15 mouse cellular contexts compared by ENCODE assay signal in the genomic region with DNA sequence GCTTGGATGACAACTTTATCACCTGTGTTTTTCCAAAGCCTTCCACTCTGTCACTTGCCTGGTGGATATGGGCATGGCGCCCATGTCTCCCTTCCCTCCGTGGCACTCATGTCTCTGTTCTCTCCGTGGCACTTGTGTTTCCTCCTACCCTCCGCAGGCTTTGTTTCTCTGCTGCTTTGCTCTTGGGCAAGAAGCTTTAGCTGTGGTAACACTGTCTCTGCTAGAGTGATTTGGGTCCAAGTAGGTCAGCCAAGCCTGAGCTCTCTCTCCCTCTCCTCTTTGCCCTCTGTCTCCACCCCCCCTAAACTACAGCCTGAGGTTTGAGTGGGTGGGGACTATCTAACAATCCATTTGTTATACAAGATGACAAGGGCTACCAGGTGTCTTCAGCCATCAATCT.
DNase-seq lines count a peak whose midpoint lies in the region; ATAC-seq and TF ChIP-seq lines count a peak whose summit lies in the region.
"Had no signal": no experiment of that assay in that cellular context is flagged by ENCODE, and none has a peak within 500 bp of the region (broad histone marks: within the 10 kb centered on the region; RNA-seq: fewer than 3 reads in every experiment).

No protein-coding gene starts in this region.

- TF ChIP-seq RAD21 in CH12.LX (IDR thresholded peaks at IDR 0.05; ENCODE audit: low read depth, low read length) = no peak

- no peak for TF ChIP-seq POLR2A in CH12.LX (IDR thresholded peaks at IDR 0.05; ENCODE audit: low read depth, low read length)
- no peak for TF ChIP-seq POLR2A in bone marrow, adult 2 months (IDR thresholded peaks at IDR 0.05; ENCODE audit: borderline replicate concordance, control insufficient read depth, low read depth, low read length)

- no peak for ATAC-seq in forebrain, embryonic 13.5 days
- no peak for ATAC-seq in forebrain, embryonic 15.5 days (replicated peaks)
- peak; percentile 7 for ATAC-seq in inflammation-experienced regulatory T-cells, adult 6 months
- ATAC-seq: intestine, embryonic 16.5 days had no signal

- H3K36me3 ChIP-seq in forebrain, embryonic 13.5 days (ENCODE audit: poor library complexity, severe bottlenecking) = no peaks in the 10 kb centered on the region
- H3K36me3 ChIP-seq in forebrain, embryonic 15.5 days = no peaks in the 10 kb centered on the region
- peaks cover 32 to 63% of the 10 kb centered on the region in 2 experiments for H3K36me3 ChIP-seq in CH12.LX (replicated peaks in 1 of 2; ENCODE audit: control insufficient read depth in 1 of 2, insufficient read depth in 1 of 2, low read length in 1 of 2)
- H3K36me3 ChIP-seq: hindbrain, embryonic 13.5 days; limb, embryonic 15.5 days had no signal

- in situ Hi-C loops in CH12.LX (cut with MboI; ENCODE audit: low pct_ligation_motif_present, low pct_unique_long_range_greater_than_20kb, low sequenced_read_pairs) = no loop called here

- 82% methylated on average over 4 of the region's 4 CpGs for WGBS in forebrain, embryonic 13.5 days
- 77% methylated on average over 4 of the region's 4 CpGs for WGBS in forebrain, embryonic 15.5 days
- WGBS in bone marrow, adult 2 months = 38% methylated on average over 4 of the region's 4 CpGs

- H3K4me2 ChIP-seq in forebrain, embryonic 13.5 days = no peak overlapping the region
- H3K4me2 ChIP-seq in forebrain, embryonic 15.5 days (replicated peaks) = no peak overlapping the region
- H3K4me2 ChIP-seq in CH12.LX (ENCODE audit: insufficient read depth, low read depth, poor library complexity, severe bottlenecking) = no peak overlapping the region
- H3K4me2 ChIP-seq: hindbrain, embryonic 13.5 days had no signal

- no peak overlapping the region for H3K4me3 ChIP-seq in forebrain, embryonic 13.5 days
- H3K4me3 ChIP-seq in forebrain, embryonic 15.5 days = no peak overlapping the region
- H3K4me3 ChIP-seq in CH12.LX (replicated peaks in 1 of 3; ENCODE audit: low read depth in 2 of 3, low read length in 2 of 3, poor library complexity in 1 of 3) = no peak overlapping the region
- no peak overlapping the region for H3K4me3 ChIP-seq in bone marrow, adult 2 months (replicated peaks; ENCODE audit: control insufficient read depth, low read depth, low read length)
- H3K4me3 ChIP-seq: hindbrain, embryonic 13.5 days; limb, embryonic 15.5 days had no signal

- H3K4me1 ChIP-seq in forebrain, embryonic 13.5 days = peaks cover 30% of the 10 kb centered on the region
- peaks cover 29% of the 10 kb centered on the region for H3K4me1 ChIP-seq in forebrain, embryonic 15.5 days
- peaks cover 59 to 98% of the 10 kb centered on the region in 2 experiments for H3K4me1 ChIP-seq in CH12.LX (ENCODE audit: control insufficient read depth in 1 of 2, insufficient read depth in 2 of 2)
- H3K4me1 ChIP-seq in bone marrow, adult 2 months (ENCODE audit: control insufficient read depth, insufficient read depth, low read length) = peaks cover 9% of the 10 kb centered on the region

- TF ChIP-seq CTCF in CH12.LX (conservative IDR thresholded peaks at IDR 0.05 in 1 of 2, IDR thresholded peaks at IDR 0.05 in 1 of 2; ENCODE audit: low read depth in 2 of 2, low read length in 2 of 2) = no peak
- no peak for TF ChIP-seq CTCF in bone marrow, adult 2 months (IDR thresholded peaks at IDR 0.05; ENCODE audit: control insufficient read depth, insufficient read depth, low read length)

- dilution Hi-C loops in CH12.LX (cut with MboI; ENCODE audit: extremely low pct_ligation_motif_present, extremely low pct_unique_long_range_greater_than_20kb, low sequenced_read_pairs) = no loop called here

- H3K79me2 ChIP-seq in CH12.LX (replicated peaks; ENCODE audit: control insufficient read depth, extremely low read depth, insufficient read depth, poor library complexity, severe bottlenecking) = peaks cover 86% of the 10 kb centered on the region

- no peaks in the 10 kb centered on the region for H3K27me3 ChIP-seq in forebrain, embryonic 13.5 days
- H3K27me3 ChIP-seq in forebrain, embryonic 15.5 days = no peaks in the 10 kb centered on the region
- H3K27me3 ChIP-seq in CH12.LX (replicated peaks) = no peaks in the 10 kb centered on the region
- H3K27me3 ChIP-seq: hindbrain, embryonic 13.5 days; limb, embryonic 15.5 days had no signal

- TF ChIP-seq EP300 in CH12.LX (IDR thresholded peaks at IDR 0.05; ENCODE audit: low read length) = no peak

- no peak overlapping the region for H3K9ac ChIP-seq in forebrain, embryonic 13.5 days
- no peak overlapping the region for H3K9ac ChIP-seq in forebrain, embryonic 15.5 days (replicated peaks)
- H3K9ac ChIP-seq in CH12.LX (ENCODE audit: insufficient read depth, low read depth) = no peak overlapping the region
- H3K9ac ChIP-seq: hindbrain, embryonic 13.5 days; limb, embryonic 15.5 days had no signal

- peak overlapping the region; percentile 8; the same call in 1 of the 2 replicates for H3K27ac ChIP-seq in forebrain, embryonic 13.5 days
- H3K27ac ChIP-seq in forebrain, embryonic 15.5 days (replicated peaks) = no peak overlapping the region
- H3K27ac ChIP-seq in CH12.LX (ENCODE audit: insufficient read depth, low read depth) = peak overlapping the region; percentile 21
- peak overlapping the region; percentile 75 for H3K27ac ChIP-seq in bone marrow, adult 2 months (ENCODE audit: control insufficient read depth, insufficient read depth, low read depth, low read length, poor library complexity)

- no peak for DNase-seq in CH12.LX (ENCODE audit: extremely low read depth)
- no peak for DNase-seq in ovary, postnatal 36 days (ENCODE audit: low spot score)
- DNase-seq in right cerebral cortex, postnatal 25 days = no peak
- DNase-seq: gastrocnemius, postnatal 10 days; kidney, postnatal 10 days; layer of hippocampus, adult 9-11 months; lung, postnatal 10 days; thymus, postnatal 36 days had no signal

- H3K9me3 ChIP-seq in forebrain, embryonic 13.5 days (replicated peaks) = no peaks in the 10 kb centered on the region
- H3K9me3 ChIP-seq in forebrain, embryonic 15.5 days = no peaks in the 10 kb centered on the region
- no peaks in the 10 kb centered on the region for H3K9me3 ChIP-seq in CH12.LX (replicated peaks; ENCODE audit: low read length)
- H3K9me3 ChIP-seq: hindbrain, embryonic 13.5 days; limb, embryonic 15.5 days had no signal

TF ChIP-seq in CH12.LX, 34 proteins besides CTCF, POLR2A, EP300 and RAD21:
- TF ChIP-seq TCF12 (IDR thresholded peaks at IDR 0.05; ENCODE audit: low read depth, low read length) = no peak
- TF ChIP-seq ZMIZ1 (IDR thresholded peaks at IDR 0.05; ENCODE audit: low read depth, low read length) = no peak
- TF ChIP-seq IRF4 (IDR thresholded peaks at IDR 0.05; ENCODE audit: low read depth, low read length) = no peak
- no peak for TF ChIP-seq USF2 (conservative IDR thresholded peaks at IDR 0.05; ENCODE audit: low read depth, low read length)
- TF ChIP-seq BHLHE40 (IDR thresholded peaks at IDR 0.05; ENCODE audit: low read depth, low read length) = no peak
- TF ChIP-seq ETS1 (conservative IDR thresholded peaks at IDR 0.05; ENCODE audit: low read depth, low read length) = no peak
- no peak for TF ChIP-seq PAX5 (IDR thresholded peaks at IDR 0.05; ENCODE audit: low read length)
- TF ChIP-seq RCOR1 (conservative IDR thresholded peaks at IDR 0.05; ENCODE audit: low read depth, low read length) = no peak
- TF ChIP-seq SIN3A (IDR thresholded peaks at IDR 0.05; ENCODE audit: low read length) = no peak
- TF ChIP-seq UBTF (IDR thresholded peaks at IDR 0.05; ENCODE audit: low read depth, low read length) = no peak
- TF ChIP-seq MAX (IDR thresholded peaks at IDR 0.05; ENCODE audit: low read length) = no peak
TF ChIP-seq in CH12.LX: peak in this region for 0.
